ENCODE assay signal across 24 mouse cellular contexts in the genomic region with DNA sequence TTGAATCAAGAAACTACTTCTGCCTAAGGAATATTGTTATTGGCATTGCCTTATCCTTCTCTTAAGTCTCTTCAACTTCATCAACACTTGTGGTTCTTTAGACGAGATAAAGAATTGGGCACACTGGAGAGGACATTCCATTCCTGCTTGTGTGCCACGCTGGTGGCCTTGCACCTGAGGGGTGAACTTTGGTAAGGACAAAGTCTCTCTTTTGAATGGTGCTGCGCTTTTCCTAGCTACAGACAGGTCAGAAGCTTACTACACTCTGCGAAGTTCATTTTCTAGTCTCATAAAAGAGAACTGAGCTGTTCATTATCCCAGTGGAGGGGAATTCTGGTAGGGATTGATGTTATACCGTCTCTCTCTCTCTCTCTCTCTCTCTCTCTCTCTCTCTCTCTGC. TPM values are rescaled to one million over a fixed set of nuclear protein-coding genes. Genes with fewer than 3 reads are reported as not detected.
A peak's percentile ranks its signal among the peaks of the same experiment; 100 is the strongest.
DNase-seq lines count a peak whose midpoint lies in the region; ATAC-seq and TF ChIP-seq lines count a peak whose summit lies in the region.
"Had no signal": no experiment of that assay in that cellular context is flagged by ENCODE, and none has a peak within 500 bp of the region (broad histone marks: within the 10 kb centered on the region; RNA-seq: fewer than 3 reads in every experiment).

No protein-coding gene starts in this region.

- no peak for DNase-seq in embryonic facial prominence, embryonic 10.5 days (ENCODE audit: low spot score)
- DNase-seq in heart, postnatal 0 days (ENCODE audit: low spot score): no peak
- DNase-seq in heart, postnatal 25 days (ENCODE audit: low spot score): no peak
- DNase-seq in liver, adult 2 months (ENCODE audit: extremely low read depth, low read depth, low spot score): peak; percentile 97
- no peak for DNase-seq in liver
- no peak for DNase-seq in kidney, postnatal 0 days (ENCODE audit: low spot score)
- DNase-seq: adrenal gland, adult 8-10 months; cerebellum, adult 18-20 months; cerebellum, postnatal 14 days; gastrocnemius, postnatal 36 days; layer of hippocampus, postnatal 36 days; right cerebral cortex, adult 18-20 months; thymus, adult 18-20 months; thymus, postnatal 36 days had no signal

- intact Hi-C loops in heart, postnatal 25 days (cut with DNase I): no loop called here

- H3K4me2 ChIP-seq in embryonic facial prominence, embryonic 13.5 days: no peak overlapping the region
- no peak overlapping the region for H3K4me2 ChIP-seq in heart, postnatal 0 days (ENCODE audit: low read depth, low read length)
- no peak overlapping the region for H3K4me2 ChIP-seq in kidney, postnatal 0 days (ENCODE audit: low read length)
- H3K4me2 ChIP-seq in midbrain, embryonic 15.5 days: no peak overlapping the region
- H3K4me2 ChIP-seq: embryonic facial prominence, embryonic 12.5 days; forebrain, embryonic 12.5 days; heart, embryonic 12.5 days had no signal

- 0 out of 2 replicates have a peak overlapping the region, but pooled peaks have one; percentile 0 for H3K27ac ChIP-seq in embryonic facial prominence, embryonic 13.5 days
- H3K27ac ChIP-seq in embryonic facial prominence, embryonic 10.5 days (replicated peaks): no peak overlapping the region
- peak overlapping the region; percentile 68 for H3K27ac ChIP-seq in heart, postnatal 0 days (ENCODE audit: low read depth)
- peak overlapping the region; percentile 85 for H3K27ac ChIP-seq in liver, adult 2 months (replicated peaks; ENCODE audit: insufficient read depth, low read depth, low read length)
- no peak overlapping the region for H3K27ac ChIP-seq in kidney, postnatal 0 days
- no peak overlapping the region for H3K27ac ChIP-seq in midbrain, embryonic 15.5 days
- H3K27ac ChIP-seq: embryonic facial prominence, embryonic 12.5 days; forebrain, embryonic 12.5 days; hindbrain, postnatal 0 days; midbrain, embryonic 10.5 days had no signal

- no peaks in the 10 kb centered on the region for H3K27me3 ChIP-seq in embryonic facial prominence, embryonic 13.5 days
- H3K27me3 ChIP-seq in embryonic facial prominence, embryonic 10.5 days (replicated peaks; ENCODE audit: low read depth, poor library complexity, severe bottlenecking): no peaks in the 10 kb centered on the region
- H3K27me3 ChIP-seq in heart, postnatal 0 days (ENCODE audit: control insufficient read depth, insufficient read depth, low read length): no peaks in the 10 kb centered on the region
- no peaks in the 10 kb centered on the region for H3K27me3 ChIP-seq in liver, adult 2 months (ENCODE audit: control insufficient read depth, insufficient read depth, low read length)
- H3K27me3 ChIP-seq in kidney, postnatal 0 days (ENCODE audit: insufficient read depth, low read length): no peaks in the 10 kb centered on the region
- no peaks in the 10 kb centered on the region for H3K27me3 ChIP-seq in midbrain, embryonic 15.5 days (replicated peaks)
- H3K27me3 ChIP-seq: embryonic facial prominence, embryonic 12.5 days; heart, embryonic 12.5 days had no signal

- H3K4me3 ChIP-seq in embryonic facial prominence, embryonic 13.5 days: no peak overlapping the region
- H3K4me3 ChIP-seq in embryonic facial prominence, embryonic 10.5 days: no peak overlapping the region
- no peak overlapping the region for H3K4me3 ChIP-seq in heart, postnatal 0 days (ENCODE audit: low read depth, low read length)
- H3K4me3 ChIP-seq in liver, adult 2 months (ENCODE audit: insufficient read depth, low read depth, low read length): no peak overlapping the region
- no peak overlapping the region for H3K4me3 ChIP-seq in kidney, postnatal 0 days (replicated peaks; ENCODE audit: low read depth, low read length)
- H3K4me3 ChIP-seq in midbrain, embryonic 15.5 days: no peak overlapping the region
- H3K4me3 ChIP-seq: embryonic facial prominence, embryonic 12.5 days; erythroblast, embryonic 14.5 days; forebrain, embryonic 12.5 days; heart, embryonic 12.5 days; midbrain, embryonic 10.5 days had no signal

- H3K9ac ChIP-seq in embryonic facial prominence, embryonic 13.5 days: no peak overlapping the region
- no peak overlapping the region for H3K9ac ChIP-seq in heart, postnatal 0 days (replicated peaks; ENCODE audit: low read depth, low read length)
- no peak overlapping the region for H3K9ac ChIP-seq in liver, adult 2 months (ENCODE audit: low read depth, low read length)
- H3K9ac ChIP-seq in kidney, postnatal 0 days (ENCODE audit: low read depth, low read length): no peak overlapping the region
- no peak overlapping the region for H3K9ac ChIP-seq in midbrain, embryonic 15.5 days
- H3K9ac ChIP-seq: embryonic facial prominence, embryonic 12.5 days; forebrain, embryonic 12.5 days; heart, embryonic 12.5 days had no signal

- ATAC-seq in embryonic facial prominence, embryonic 13.5 days (ENCODE audit: insufficient number of reproducible peaks, insufficient read depth, low FRiP score, low TSS enrichment, low read depth): no peak
- no peak for ATAC-seq in heart, postnatal 0 days (ENCODE audit: insufficient read depth, low read depth)
- 0 out of 2 replicates have a peak, but pooled peaks have one; percentile 52 for ATAC-seq in kidney, postnatal 0 days (replicated peaks; ENCODE audit: low FRiP score, low read depth)
- no peak for ATAC-seq in midbrain, embryonic 15.5 days (replicated peaks)
- ATAC-seq: activated CD4-positive, CD25-positive, alpha-beta regulatory T cell, adult 4 months; hindbrain, postnatal 0 days; intestine, embryonic 16.5 days had no signal

- peaks cover 12% of the 10 kb centered on the region; the same call in 1 of the 2 replicates for H3K79me2 ChIP-seq in liver, adult 2 months (ENCODE audit: control insufficient read depth, insufficient read depth, low read length)

- H3K4me1 ChIP-seq in embryonic facial prominence, embryonic 13.5 days: peaks cover 13% of the 10 kb centered on the region; the same call in 1 of the 2 replicates
- H3K4me1 ChIP-seq in embryonic facial prominence, embryonic 10.5 days: peaks cover 17% of the 10 kb centered on the region
- H3K4me1 ChIP-seq in heart, postnatal 0 days (ENCODE audit: control insufficient read depth, insufficient read depth): peaks cover 38% of the 10 kb centered on the region
- peaks cover 10% of the 10 kb centered on the region for H3K4me1 ChIP-seq in liver, adult 2 months (ENCODE audit: control insufficient read depth, insufficient read depth, low read length)
- H3K4me1 ChIP-seq in kidney, postnatal 0 days (replicated peaks; ENCODE audit: insufficient read depth, low read length): no peaks in the 10 kb centered on the region
- H3K4me1 ChIP-seq in midbrain, embryonic 15.5 days: no peaks in the 10 kb centered on the region
- H3K4me1 ChIP-seq: forebrain, embryonic 12.5 days; midbrain, embryonic 10.5 days had no signal

- TF ChIP-seq POLR2A in liver, adult 2 months (IDR thresholded peaks at IDR 0.05; ENCODE audit: extremely low read depth, insufficient read depth, low read length): no peak

- 88% methylated on average over 5 of the region's 5 CpGs for WGBS in embryonic facial prominence, embryonic 13.5 days
- 89% methylated on average over 5 of the region's 5 CpGs for WGBS in embryonic facial prominence, embryonic 10.5 days
- WGBS in heart, postnatal 0 days: 59% methylated on average over 5 of the region's 5 CpGs
- WGBS in liver, adult 2 months: 20% methylated on average over 5 of the region's 5 CpGs
- WGBS in kidney, postnatal 0 days: 85% methylated on average over 5 of the region's 5 CpGs
- WGBS in midbrain, embryonic 15.5 days: 82% methylated on average over 5 of the region's 5 CpGs

- no peaks in the 10 kb centered on the region for H3K36me3 ChIP-seq in embryonic facial prominence, embryonic 13.5 days
- H3K36me3 ChIP-seq in embryonic facial prominence, embryonic 10.5 days (replicated peaks): no peaks in the 10 kb centered on the region
- no peaks in the 10 kb centered on the region for H3K36me3 ChIP-seq in heart, postnatal 0 days (replicated peaks; ENCODE audit: control insufficient read depth, insufficient read depth, low read length)
- H3K36me3 ChIP-seq in liver, adult 2 months (ENCODE audit: control insufficient read depth, insufficient read depth, low read length): no peaks in the 10 kb centered on the region
- no peaks in the 10 kb centered on the region for H3K36me3 ChIP-seq in kidney, postnatal 0 days (ENCODE audit: insufficient read depth, low read length)
- no peaks in the 10 kb centered on the region for H3K36me3 ChIP-seq in midbrain, embryonic 15.5 days (replicated peaks)
- H3K36me3 ChIP-seq: embryonic facial prominence, embryonic 12.5 days; forebrain, embryonic 12.5 days; heart, embryonic 12.5 days; midbrain, embryonic 10.5 days had no signal

- H3K9me3 ChIP-seq in embryonic facial prominence, embryonic 13.5 days: no peaks in the 10 kb centered on the region
- no peaks in the 10 kb centered on the region for H3K9me3 ChIP-seq in embryonic facial prominence, embryonic 10.5 days
- no peaks in the 10 kb centered on the region for H3K9me3 ChIP-seq in heart, postnatal 0 days (replicated peaks; ENCODE audit: control insufficient read depth, low read length)
- no peaks in the 10 kb centered on the region for H3K9me3 ChIP-seq in kidney, postnatal 0 days (replicated peaks; ENCODE audit: low read length)
- H3K9me3 ChIP-seq in midbrain, embryonic 15.5 days: no peaks in the 10 kb centered on the region
- H3K9me3 ChIP-seq: embryonic facial prominence, embryonic 12.5 days; forebrain, embryonic 12.5 days; heart, embryonic 12.5 days; midbrain, embryonic 10.5 days had no signal

- TF ChIP-seq EP300 in heart, postnatal 0 days (IDR thresholded peaks at IDR 0.05; ENCODE audit: low read depth): peak; percentile 21; the same call in 1 of the 2 replicates

- no peak for TF ChIP-seq CTCF in heart, postnatal 0 days (IDR thresholded peaks at IDR 0.05; ENCODE audit: low read depth)
- TF ChIP-seq CTCF in liver, adult 2 months (IDR thresholded peaks at IDR 0.05; ENCODE audit: low read depth, low read length): no peak
- TF ChIP-seq CTCF in kidney, postnatal 0 days (IDR thresholded peaks at IDR 0.05; ENCODE audit: low read depth): no peak

RNA-seq across cellular contexts. Expression of gene Fign, which starts 38.4 kb away (rescaled TPM):
- polyA plus RNA-seq in embryonic facial prominence, embryonic 13.5 days (2015; fragmentation: Nextera tagmentation; extraction: Ambion mirVana): 3.9 and 5.4 TPM in 2 replicates
- 21.1 and 28.6 TPM in 2 replicates for polyA plus RNA-seq in embryonic facial prominence, embryonic 10.5 days (2016; fragmentation: Nextera tagmentation; extraction: Ambion mirVana)
- total RNA-seq in heart, postnatal 0 days (2014; rRNA removed; ENCODE audit: low replicate concordance): 5.2 and 12.8 TPM in 2 replicates
- 5.4 and 6.4 TPM in 2 replicates for polyA plus RNA-seq in heart, postnatal 0 days (2015; fragmentation: Nextera tagmentation; extraction: Ambion mirVana)
- total RNA-seq in heart, postnatal 25 days (2021): 10 to 100 TPM; 12.3 to 14.7 TPM
- total RNA-seq in liver, adult 2 months (2014; rRNA removed): 2.1 and 3.5 TPM in 2 replicates
- 1.9 and 3.0 TPM in 2 replicates for polyA plus RNA-seq in liver, adult 2 months (2012; rRNA removed)
- polyA plus RNA-seq in kidney, postnatal 0 days (2015; fragmentation: Nextera tagmentation; extraction: Ambion mirVana): 6.1 and 6.7 TPM in 2 replicates
- polyA plus RNA-seq in midbrain, embryonic 15.5 days (2015; fragmentation: Nextera tagmentation; extraction: Ambion mirVana): 20.1 and 23.4 TPM in 2 replicates
- polyA plus RNA-seq: erythroblast, embryonic 14.5 days had no signal

Comparison
In these comparisons a context has a peak if more than half of its experiments do, and no peak if none do; other contexts are left out.
1. H3K27ac ChIP-seq: peak in embryonic facial prominence, embryonic 13.5 days (single experiment), heart, postnatal 0 days (single experiment) and liver, adult 2 months (single experiment); none in embryonic facial prominence, embryonic 10.5 days (single experiment), kidney, postnatal 0 days (single experiment) and midbrain, embryonic 15.5 days (single experiment).